Mouse (Mus musculus) E14TG2a.4 (cell line): ENCODE measurements around the gene Gm9964.

Experiments used
- CTCF ChIP-seq: conservative IDR thresholded peaks from 2 replicates; pipeline ENCODE4 v1.5.1; 2014; ENCODE audit warnings: low read length
- NANOG ChIP-seq: IDR thresholded peaks from 2 replicates; pipeline ENCODE4 v1.6.1; 2014; ENCODE audit warnings: borderline replicate concordance, low read length, mixed read lengths
- POU5F1 ChIP-seq: IDR thresholded peaks from 2 replicates; pipeline ENCODE4 v1.6.1; 2014; ENCODE audit warnings: low read length, borderline replicate concordance

- no peak for TF ChIP-seq CTCF
- no peak for TF ChIP-seq NANOG
- TF ChIP-seq POU5F1: no peak
Observed at GRCm38 (mm10) chr11:79306510-79306909, 9.8 kb upstream of the Gm9964 start.
